Comparison of ENCODE assay signal across 27 mouse cellular contexts in the genomic region with DNA sequence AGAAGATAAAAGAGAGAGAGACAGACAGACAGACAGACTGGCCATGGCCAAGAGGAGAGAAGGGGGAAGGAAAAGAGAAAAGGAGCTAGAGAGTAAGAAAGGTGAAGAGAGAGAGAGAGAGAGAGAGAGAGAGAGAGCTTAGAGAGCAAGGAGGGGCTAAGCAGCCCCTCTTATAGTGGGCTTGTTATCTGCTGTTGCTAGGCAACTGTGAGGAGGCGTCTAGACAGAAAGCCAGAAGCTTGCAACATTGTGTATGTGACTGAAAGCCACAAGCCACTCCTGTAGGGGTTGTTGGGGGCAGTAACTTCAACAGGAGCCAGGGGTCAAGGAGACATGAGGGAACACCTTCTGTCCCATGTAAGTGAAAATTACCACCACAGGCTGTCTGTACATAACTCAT. TPM values are rescaled to one million over a fixed set of nuclear protein-coding genes. Genes with fewer than 3 reads are reported as not detected.
A peak's percentile ranks its signal among the peaks of the same experiment; 100 is the strongest.
DNase-seq lines count a peak whose midpoint lies in the region; ATAC-seq and TF ChIP-seq lines count a peak whose summit lies in the region.
"Had no signal": no experiment of that assay in that cellular context is flagged by ENCODE, and none has a peak within 500 bp of the region (broad histone marks: within the 10 kb centered on the region; RNA-seq: fewer than 3 reads in every experiment).

No protein-coding gene starts in this region.

- no peaks in the 10 kb centered on the region for H3K9me3 ChIP-seq in midbrain, embryonic 11.5 days (ENCODE audit: control insufficient read depth, low read length)
- H3K9me3 ChIP-seq in midbrain, embryonic 10.5 days (replicated peaks) = no peaks in the 10 kb centered on the region
- no peaks in the 10 kb centered on the region for H3K9me3 ChIP-seq in forebrain, postnatal 0 days (ENCODE audit: low read length)

- WGBS in midbrain, embryonic 11.5 days = 6% methylated on average over 1 of the region's 1 CpGs
- 41% methylated on average over 1 of the region's 1 CpGs for WGBS in midbrain, embryonic 10.5 days
- WGBS in forebrain, postnatal 0 days = 12% methylated on average over 1 of the region's 1 CpGs

- H3K4me2 ChIP-seq in midbrain, embryonic 11.5 days = no peak overlapping the region
- H3K4me2 ChIP-seq in forebrain, postnatal 0 days (ENCODE audit: low read depth) = no peak overlapping the region

- H3K4me1 ChIP-seq in midbrain, embryonic 11.5 days (ENCODE audit: control insufficient read depth, insufficient read depth, low read length) = no peaks in the 10 kb centered on the region
- H3K4me1 ChIP-seq in midbrain, embryonic 10.5 days = no peaks in the 10 kb centered on the region
- H3K4me1 ChIP-seq in forebrain, postnatal 0 days (ENCODE audit: insufficient read depth) = no peaks in the 10 kb centered on the region

- H3K9ac ChIP-seq in midbrain, embryonic 11.5 days (ENCODE audit: low read length) = no peak overlapping the region
- H3K9ac ChIP-seq in forebrain, postnatal 0 days = no peak overlapping the region
- H3K9ac ChIP-seq: liver, postnatal 0 days had no signal

- H3K27ac ChIP-seq in midbrain, embryonic 11.5 days (ENCODE audit: low read depth, low read length) = no peak overlapping the region
- no peak overlapping the region for H3K27ac ChIP-seq in midbrain, embryonic 10.5 days (replicated peaks)
- no peak overlapping the region for H3K27ac ChIP-seq in forebrain, postnatal 0 days (ENCODE audit: low read depth, low read length)
- H3K27ac ChIP-seq: heart, adult 2 months had no signal

- ATAC-seq in midbrain, embryonic 11.5 days (ENCODE audit: low FRiP score) = peak; percentile 76; the same call in 1 of the 2 replicates
- ATAC-seq in forebrain, postnatal 0 days = peak; percentile 75
- ATAC-seq: liver, postnatal 0 days had no signal

- peak; percentile 26 for DNase-seq in embryo, embryonic 10 days (ENCODE audit: low spot score)
- DNase-seq in embryo, embryonic 9.5 days (ENCODE audit: extremely low spot score) = no peak
- no peak for DNase-seq in midbrain, embryonic 11.5 days (ENCODE audit: low spot score, missing footprints)
- no peak for DNase-seq in midbrain, embryonic 10.5 days (ENCODE audit: low spot score)
- peak; percentile 36 for DNase-seq in embryo, embryonic 10.5 days (ENCODE audit: low spot score)
- peak; percentile 9 for DNase-seq in forebrain, postnatal 0 days
- DNase-seq in thymus, postnatal 10 days (ENCODE audit: low spot score in 2 of 2) = no peak
- no peak for DNase-seq in left cerebral cortex, adult 9 months (ENCODE audit: low spot score in 2 of 2)
- DNase-seq: adrenal gland, postnatal 10 days; cerebellum, adult 11 months; cerebellum, postnatal 10 days; gastrocnemius, postnatal 14 days; heart, adult 2 months; heart, postnatal 4 days; kidney, adult 8-10 months; left cerebral cortex, postnatal 4 days; liver, postnatal 0 days; lung, postnatal 36 days; right cerebral cortex, postnatal 25 days had no signal

- H3K36me3 ChIP-seq in midbrain, embryonic 11.5 days (ENCODE audit: control insufficient read depth, insufficient read depth, low read length) = no peaks in the 10 kb centered on the region
- no peaks in the 10 kb centered on the region for H3K36me3 ChIP-seq in midbrain, embryonic 10.5 days
- H3K36me3 ChIP-seq in forebrain, postnatal 0 days (ENCODE audit: insufficient read depth) = no peaks in the 10 kb centered on the region

- H3K27me3 ChIP-seq in midbrain, embryonic 11.5 days (ENCODE audit: control insufficient read depth, insufficient read depth, low read length) = no peaks in the 10 kb centered on the region
- no peaks in the 10 kb centered on the region for H3K27me3 ChIP-seq in midbrain, embryonic 10.5 days (ENCODE audit: low read depth, poor library complexity, severe bottlenecking)
- no peaks in the 10 kb centered on the region for H3K27me3 ChIP-seq in forebrain, postnatal 0 days (ENCODE audit: insufficient read depth, low read length)

- no peak overlapping the region for H3K4me3 ChIP-seq in midbrain, embryonic 11.5 days (ENCODE audit: low read depth, low read length)
- H3K4me3 ChIP-seq in midbrain, embryonic 10.5 days = no peak overlapping the region
- H3K4me3 ChIP-seq in forebrain, postnatal 0 days (ENCODE audit: low read depth, low read length) = no peak overlapping the region
- H3K4me3 ChIP-seq: heart, adult 2 months had no signal

- no peak for TF ChIP-seq CTCF in forebrain, postnatal 0 days (IDR thresholded peaks at IDR 0.05; ENCODE audit: low read depth)

RNA-seq across cellular contexts. Expression of a gene that starts 25.3 kb away (rescaled TPM):
- polyA plus RNA-seq in midbrain, embryonic 11.5 days (2014; fragmentation: Nextera tagmentation; extraction: Ambion mirVana) = not detected in 2 replicates
- not detected in 2 replicates for polyA plus RNA-seq in midbrain, embryonic 10.5 days (2016; fragmentation: Nextera tagmentation; extraction: Ambion mirVana)
- total RNA-seq in forebrain, postnatal 0 days (2014; rRNA removed) = not detected in 2 replicates
- not detected in 2 replicates for polyA plus RNA-seq in forebrain, postnatal 0 days (2015; fragmentation: Nextera tagmentation; extraction: Ambion mirVana)
- total RNA-seq: adrenal gland, postnatal 10 days; gastrocnemius, postnatal 14 days; heart, adult 2 months; heart, postnatal 4 days; megakaryocyte-erythroid progenitor cell, adult 5-6 weeks had no signal
- polyA plus RNA-seq: frontal cortex, adult 2 months; heart, adult 2 months; heart, embryonic 14.5 days; liver, adult 2 months; liver, postnatal 0 days; spleen, adult 2 months; stomach, embryonic 16.5 days; thymus, postnatal 0 days had no signal

RNA-seq across cellular contexts. Expression of a gene that starts 45.7 kb away (rescaled TPM):
- polyA plus RNA-seq in midbrain, embryonic 11.5 days (2014; fragmentation: Nextera tagmentation; extraction: Ambion mirVana) = not detected in 2 replicates
- not detected in 2 replicates for polyA plus RNA-seq in midbrain, embryonic 10.5 days (2016; fragmentation: Nextera tagmentation; extraction: Ambion mirVana)
- total RNA-seq in forebrain, postnatal 0 days (2014; rRNA removed) = not detected in 2 replicates
- not detected in 2 replicates for polyA plus RNA-seq in forebrain, postnatal 0 days (2015; fragmentation: Nextera tagmentation; extraction: Ambion mirVana)
- total RNA-seq: adrenal gland, postnatal 10 days; gastrocnemius, postnatal 14 days; heart, adult 2 months; heart, postnatal 4 days; layer of hippocampus, adult 8-10 months; left cerebral cortex, postnatal 4 days; megakaryocyte-erythroid progenitor cell, adult 5-6 weeks had no signal
- polyA plus RNA-seq: frontal cortex, adult 2 months; heart, adult 2 months; heart, embryonic 14.5 days; spleen, adult 2 months; stomach, embryonic 16.5 days; thymus, postnatal 0 days had no signal

Comparison
In these comparisons a context has a peak if more than half of its experiments do, and no peak if none do; other contexts are left out.
1. DNase-seq: peak in embryo, embryonic 10 days (single experiment), embryo, embryonic 10.5 days (single experiment) and forebrain, postnatal 0 days (single experiment); none in embryo, embryonic 9.5 days (single experiment), midbrain, embryonic 11.5 days (single experiment), midbrain, embryonic 10.5 days (single experiment), thymus, postnatal 10 days (0 of 2) and left cerebral cortex, adult 9 months (0 of 2).